Mouse (Mus musculus) layer of hippocampus, adult 2 months (tissue): ENCODE measurements around the gene Fam241b. TPM values are rescaled to one million over a fixed set of nuclear protein-coding genes. Genes with fewer than 3 reads are reported as not detected.

Experiments used
- DNase-seq, 2 experiments: peaks; one replicate each; pipeline ENCODE4 v3.0.0; 2022; ENCODE audit warnings: low spot score in 2 of 2
- H3K27ac ChIP-seq: fragments of 200-600 bp; 2 replicates; pipeline ENCODE4 v1.8.1; 2022
- H3K4me3 ChIP-seq: fragments of 200-600 bp; 2 replicates; pipeline ENCODE4 v1.8.1; 2022; ENCODE audit warnings: mild to moderate bottlenecking
- CTCF ChIP-seq: fragments of 200-600 bp; conservative IDR thresholded peaks from 2 replicates; pipeline ENCODE4 v1.8.1; 2022; ENCODE audit warnings: antibody characterized with exemption, mild to moderate bottlenecking, moderate library complexity
- total RNA-seq, 2 experiments: library from RNA; stranded (reverse); gene quantifications; 2 replicates each; pipeline ENCODE4 v1.2.3; 2021

The Fam241b gene
- total RNA-seq, 2 experiments from 2014 or later: 36.2 to 40.6 TPM

DNA sequence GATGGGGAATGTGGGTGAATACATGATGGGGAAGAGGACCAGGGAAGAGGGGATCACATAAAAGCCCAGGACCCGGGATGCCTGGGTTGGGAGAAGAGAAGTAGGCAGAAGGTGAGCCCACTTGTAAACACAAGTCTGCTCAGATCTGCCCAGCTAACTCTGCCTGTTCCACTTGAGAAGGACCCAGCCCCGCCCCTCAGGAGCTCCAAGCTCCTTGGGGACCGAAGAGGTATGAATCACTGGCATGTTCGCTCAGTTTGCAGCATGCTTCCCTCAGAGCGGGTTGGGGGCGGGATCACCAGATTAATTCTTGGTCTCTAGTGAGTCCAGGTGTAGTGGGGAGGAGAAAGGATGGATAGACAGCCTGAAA lies 32.5 kb downstream of the Fam241b start:
- DNase-seq: peak in 1 of 2 experiments; percentile 24
- Histone ChIP-seq H3K4me3 (peak overlapping the region; percentile 90), H3K27ac (peak overlapping the region; percentile 87)
- TF ChIP-seq CTCF: no peak; the same call in 1 of the 2 replicates

DNA sequence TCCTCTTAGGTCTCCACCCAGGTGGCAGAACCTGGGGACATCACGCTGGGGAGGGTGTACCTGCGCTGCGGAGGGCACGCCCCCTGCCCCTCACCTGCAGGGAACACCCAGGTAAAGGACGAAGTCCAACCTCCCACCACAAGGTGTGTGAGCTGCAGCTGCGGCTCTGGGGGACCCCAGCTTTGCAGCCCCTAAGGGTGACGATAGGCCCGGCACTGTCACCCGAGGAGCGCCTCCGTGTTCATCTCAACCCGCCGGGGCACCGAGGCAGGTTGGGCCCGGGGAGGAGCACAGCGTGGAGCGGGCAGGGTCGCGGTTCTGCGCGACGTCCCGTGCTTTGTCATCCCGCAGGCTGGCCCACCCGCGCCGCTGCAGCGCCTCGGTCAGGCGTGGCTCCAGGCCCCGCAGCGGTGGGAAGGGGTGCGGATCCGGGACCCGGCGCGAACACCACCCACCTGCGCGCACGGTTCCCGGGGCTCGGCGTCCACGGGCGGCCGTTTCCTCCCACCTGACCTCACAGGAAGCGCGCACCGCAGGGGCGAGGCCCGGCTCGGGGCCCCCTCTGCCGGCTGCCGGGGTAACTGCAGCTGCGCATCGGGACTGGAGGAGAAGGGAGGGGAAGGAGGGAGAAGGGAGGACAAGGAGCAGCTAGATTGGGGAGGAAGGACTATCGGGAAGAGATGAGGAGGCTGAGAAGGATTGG lies 33.1 kb downstream of the Fam241b start:
- peak; percentile 96 for TF ChIP-seq CTCF
- H3K27ac ChIP-seq: peak overlapping the region; percentile 87
- DNase-seq: peak; percentile 86 to 95
- peak overlapping the region; percentile 90 for H3K4me3 ChIP-seq

DNA sequence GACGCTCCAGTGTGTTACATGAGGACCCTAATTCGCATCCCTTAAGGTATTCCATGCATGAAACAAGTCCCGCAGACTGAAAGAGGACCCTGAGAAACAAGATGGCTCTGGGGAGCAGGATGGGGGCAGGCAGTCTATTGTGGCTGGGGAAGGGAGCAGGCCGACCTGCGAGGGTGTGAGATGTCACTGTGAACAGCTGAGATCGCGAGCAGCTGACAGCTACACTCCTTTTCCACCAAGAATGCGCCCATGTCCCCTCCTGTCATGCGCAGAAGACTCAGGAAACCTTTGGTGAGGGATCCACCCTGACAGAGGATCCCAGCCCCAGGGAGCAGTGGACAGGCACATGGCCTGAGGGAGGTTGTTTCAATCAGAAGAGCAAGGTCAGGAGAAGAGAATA lies 36.7 kb downstream of the Fam241b start:
- no peak for DNase-seq
- Histone ChIP-seq H3K4me3 (no peak overlapping the region), H3K27ac (no peak overlapping the region)
- TF ChIP-seq CTCF: no peak

DNA sequence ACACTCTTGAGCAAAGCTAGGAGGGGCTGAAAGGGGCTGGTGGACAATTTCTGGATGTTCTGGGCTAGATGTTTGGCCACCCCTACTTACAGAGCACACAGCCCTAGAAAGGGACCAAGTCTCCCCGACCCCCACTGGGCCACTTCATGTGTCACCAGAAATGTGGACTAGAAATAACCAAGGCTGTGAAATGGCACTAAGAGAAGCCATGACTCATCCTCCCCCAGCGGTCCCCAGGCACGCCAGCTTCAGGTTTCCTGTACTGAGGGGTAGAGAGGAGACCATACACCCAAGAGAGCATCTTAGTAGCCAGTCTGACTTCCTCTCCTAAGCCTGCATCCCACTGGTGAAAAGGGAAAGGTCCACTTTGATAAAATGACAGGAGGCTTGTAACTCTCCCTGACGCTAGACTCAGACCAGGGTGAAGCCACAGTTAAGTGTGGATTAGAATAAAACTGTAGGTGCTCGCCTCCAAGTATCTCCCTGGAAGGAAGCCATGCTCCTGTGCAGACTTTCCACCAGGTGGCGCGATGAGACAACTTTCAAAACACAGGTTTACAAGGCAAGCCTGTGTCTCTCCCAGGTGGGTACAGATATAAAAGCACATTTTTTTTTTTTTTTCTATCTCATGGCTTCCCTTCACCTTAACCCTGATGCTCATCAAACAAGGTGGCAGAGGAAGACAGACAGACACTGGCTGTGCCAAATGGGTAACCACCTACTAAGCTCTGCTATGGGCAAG lies 38.7 kb downstream of the Fam241b start:
- TF ChIP-seq CTCF: peak; percentile 91
- Histone ChIP-seq H3K27ac (no peak overlapping the region), H3K4me3 (no peak overlapping the region)
- DNase-seq: peak; percentile 60 to 75

DNA sequence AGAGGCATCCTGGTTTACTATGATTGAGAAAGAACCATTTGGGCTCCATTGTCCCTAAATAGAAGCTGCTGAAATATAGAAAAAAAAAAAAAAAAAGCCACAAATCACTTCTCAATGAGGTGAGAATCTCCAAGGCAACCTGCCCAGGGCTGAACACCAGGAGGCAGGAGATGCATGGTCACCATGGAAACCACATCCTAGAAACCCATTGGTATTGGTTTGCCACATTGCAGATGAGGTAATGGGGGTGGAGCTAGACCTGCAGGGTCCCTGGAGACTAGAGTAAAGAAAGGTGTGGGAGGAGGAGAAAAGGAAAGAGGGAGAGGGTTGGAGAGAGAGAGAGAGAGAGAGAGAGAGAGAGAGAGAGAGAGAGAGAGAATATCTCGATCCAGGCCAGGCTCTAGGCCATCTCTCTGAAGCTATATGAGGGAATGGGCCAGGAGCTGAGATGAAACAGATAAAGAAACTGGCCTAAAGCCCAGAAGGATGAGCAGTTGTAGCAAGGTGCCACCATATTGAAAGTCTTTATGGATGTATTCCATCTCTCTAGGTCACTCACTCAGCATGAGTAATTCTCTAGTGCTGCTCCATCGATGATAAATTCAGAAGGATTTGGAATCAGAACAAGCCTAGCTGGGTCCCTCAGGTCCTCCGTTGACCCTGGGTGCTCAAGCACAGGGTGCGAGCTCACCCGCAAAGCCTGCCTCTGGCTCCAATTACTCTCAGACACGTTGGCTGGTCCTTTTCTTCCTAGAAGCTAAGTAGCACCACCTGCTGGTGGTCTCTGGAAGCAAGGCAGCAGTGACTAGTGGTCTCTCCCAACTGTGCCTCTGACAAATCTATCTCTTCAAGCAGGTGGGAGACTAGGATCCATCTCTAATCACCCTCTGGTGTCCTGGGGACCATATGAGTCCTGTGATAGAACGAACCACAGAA lies 41.9 kb downstream of the Fam241b start:
- DNase-seq: peak; percentile 84 to 89
- no peak overlapping the region; the same call in 1 of the 2 replicates for H3K4me3 ChIP-seq
- TF ChIP-seq CTCF: peak; percentile 96
- peak overlapping the region; percentile 70 for H3K27ac ChIP-seq

DNA sequence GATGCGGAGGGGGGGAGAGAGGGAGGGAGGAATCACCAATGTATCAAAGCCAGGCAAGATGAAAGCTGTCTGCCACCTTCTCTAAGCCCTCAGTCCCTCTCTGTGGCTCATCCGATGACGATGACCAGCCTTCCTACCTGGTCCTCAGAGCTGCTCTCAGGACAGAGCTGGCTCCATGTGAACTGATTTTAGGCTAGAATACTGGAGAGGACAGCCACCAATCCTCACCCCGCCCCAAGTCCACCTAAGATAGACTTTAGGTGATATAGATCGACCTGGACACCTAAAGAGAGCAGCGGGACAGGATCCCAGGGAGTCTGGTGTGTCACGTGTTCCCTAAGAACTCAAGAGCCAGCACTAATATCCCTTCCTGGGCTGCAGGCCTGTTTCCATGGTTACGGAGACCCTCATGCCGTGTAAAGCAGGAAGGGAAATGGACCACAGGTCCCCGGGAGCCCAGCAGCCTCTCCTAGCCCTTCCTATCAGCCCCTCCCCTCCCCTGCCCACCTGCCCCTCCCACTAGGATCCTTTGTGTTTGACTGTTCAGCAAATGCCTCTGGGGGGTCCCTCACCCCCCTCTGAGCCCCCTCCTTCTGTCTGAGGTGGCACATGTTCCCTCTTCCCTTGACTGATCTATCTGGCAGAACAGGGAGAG lies 43.8 kb downstream of the Fam241b start:
- TF ChIP-seq CTCF: no peak
- Histone ChIP-seq H3K27ac (no peak overlapping the region), H3K4me3 (no peak overlapping the region)

DNA sequence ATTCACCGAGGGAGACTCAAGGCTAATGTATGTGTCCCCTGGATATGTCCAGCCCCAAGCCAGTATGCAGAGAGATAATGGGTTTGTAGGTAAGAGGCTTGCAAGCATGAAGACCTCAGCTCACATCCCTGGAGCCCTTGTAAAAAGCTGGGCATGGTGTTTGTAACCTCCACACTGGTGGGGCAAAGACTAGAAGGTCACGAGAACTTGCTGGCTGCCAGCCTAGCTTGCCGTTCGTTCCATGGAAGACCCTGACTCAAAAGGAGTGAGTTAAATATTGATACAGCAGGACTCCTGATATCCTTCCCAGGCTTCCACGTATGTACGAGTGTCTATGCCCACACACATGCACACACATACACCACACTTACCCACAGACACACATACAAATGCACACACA lies 49.3 kb downstream of the Fam241b start:
- no peak overlapping the region for H3K27ac ChIP-seq
- no peak overlapping the region for H3K4me3 ChIP-seq
- TF ChIP-seq CTCF: no peak
- no peak for DNase-seq

More for the DNA sequence above, 43.8 kb downstream of the Fam241b start:
- DNase-seq: no peak

DNA sequence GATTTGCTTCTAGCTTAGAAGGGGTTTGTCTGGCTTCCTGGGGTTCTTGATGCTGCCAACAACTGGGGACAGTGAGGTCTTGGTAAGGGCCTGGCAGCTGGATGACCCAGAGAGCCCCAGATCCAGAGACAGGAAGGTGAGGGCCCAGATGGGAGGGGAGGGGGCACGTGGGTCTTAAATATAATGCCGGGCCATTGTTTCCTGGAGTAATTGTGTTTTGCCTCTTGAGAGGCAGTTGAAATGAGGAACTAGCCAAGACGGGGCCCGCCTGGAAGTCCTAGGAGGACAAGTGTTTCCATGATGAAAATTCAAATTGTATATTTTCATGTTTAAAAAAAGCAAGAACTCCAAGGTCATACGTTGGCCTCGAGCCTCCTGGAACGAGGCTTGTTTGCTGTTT lies 49.8 kb downstream of the Fam241b start:
- no peak for DNase-seq
- no peak for TF ChIP-seq CTCF
- no peak overlapping the region for H3K27ac ChIP-seq
- H3K4me3 ChIP-seq: no peak overlapping the region

DNA sequence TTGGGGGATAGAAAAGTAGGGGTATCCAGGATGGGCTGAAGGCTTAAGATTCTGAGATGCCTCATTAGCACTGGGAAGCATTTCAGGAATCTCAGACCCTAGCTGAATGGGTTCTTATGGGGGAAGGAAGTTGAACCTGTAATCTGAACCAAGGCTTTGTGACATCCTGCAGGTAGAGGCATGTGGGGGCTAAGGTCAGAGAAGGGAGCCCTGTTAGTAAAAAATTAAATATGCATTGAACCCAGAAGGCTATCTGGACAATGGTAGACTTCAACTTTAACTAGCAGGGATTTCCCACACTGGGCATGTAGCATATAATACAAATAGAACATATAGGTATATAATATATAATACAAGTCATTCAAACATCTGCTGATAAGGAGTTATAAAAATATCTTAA lies 54.2 kb downstream of the Fam241b start:
- no peak overlapping the region for H3K4me3 ChIP-seq
- H3K27ac ChIP-seq: no peak overlapping the region
- no peak for TF ChIP-seq CTCF
- DNase-seq: no peak

DNA sequence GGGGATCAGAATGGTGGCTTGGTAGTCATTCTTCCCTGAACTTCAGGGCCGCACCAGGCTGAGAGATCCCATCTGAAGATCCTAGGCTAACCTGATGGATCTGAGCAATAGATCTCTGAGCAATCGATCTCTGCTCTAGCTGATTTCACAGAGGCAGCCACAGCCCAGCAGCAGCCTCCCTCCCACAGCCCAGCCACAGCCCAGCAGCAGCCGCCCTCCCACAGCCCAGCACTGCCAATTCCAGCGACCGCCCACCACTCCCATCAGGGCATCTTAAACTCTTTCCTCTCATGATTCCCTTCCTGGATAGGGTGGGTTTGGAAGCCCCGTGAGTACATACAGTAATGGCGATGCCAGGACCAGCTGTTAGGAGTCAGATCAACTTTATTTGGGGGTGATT lies 54.6 kb downstream of the Fam241b start:
- no peak for TF ChIP-seq CTCF

DNA sequence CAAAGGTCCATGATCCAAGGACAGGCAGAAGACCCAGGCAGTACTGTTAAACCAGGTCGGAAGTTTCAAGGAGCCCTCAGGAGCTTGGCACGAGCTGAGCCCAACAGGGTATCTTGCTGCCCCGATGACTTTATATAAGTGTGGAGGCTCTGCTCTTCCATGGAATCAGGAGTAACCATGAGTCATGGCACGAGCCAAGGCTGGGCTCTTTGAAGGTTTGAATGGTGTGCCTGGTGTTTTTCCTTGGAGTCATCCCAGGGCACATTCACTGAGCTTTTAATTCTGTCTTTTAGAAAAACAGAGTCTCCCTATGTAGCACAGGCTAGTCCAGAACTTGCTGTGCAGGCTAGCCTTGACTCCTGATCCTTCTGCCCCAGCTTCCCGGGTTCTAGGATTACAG lies 55.3 kb downstream of the Fam241b start:
- no peak overlapping the region for H3K27ac ChIP-seq
- no peak overlapping the region for H3K4me3 ChIP-seq
- no peak for DNase-seq
- TF ChIP-seq CTCF: no peak

More for the DNA sequence above, 54.6 kb downstream of the Fam241b start:
- H3K27ac ChIP-seq: no peak overlapping the region
- no peak for DNase-seq
- H3K4me3 ChIP-seq: no peak overlapping the region

DNA sequence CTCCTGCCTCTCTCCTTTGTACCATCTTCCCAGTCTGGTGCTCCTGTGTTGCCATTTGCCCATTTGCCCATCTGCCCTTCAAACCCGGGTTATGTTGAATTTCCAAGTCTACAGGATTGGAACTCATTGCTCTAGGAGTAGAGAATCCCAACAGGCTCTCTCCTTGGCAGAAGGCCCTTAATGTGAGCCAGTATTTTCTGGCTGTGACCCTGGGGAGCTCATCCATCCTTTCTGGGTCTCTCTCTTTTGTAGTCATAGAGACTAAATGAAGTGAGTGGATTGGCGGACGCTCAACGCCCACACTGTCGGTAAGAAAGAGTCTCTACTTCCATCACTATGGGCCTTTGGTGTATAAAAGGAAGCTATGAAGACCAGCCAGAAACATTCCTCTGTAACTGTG lies 56.9 kb downstream of the Fam241b start:
- no peak for DNase-seq
- H3K4me3 ChIP-seq: no peak overlapping the region
- no peak for TF ChIP-seq CTCF
- no peak overlapping the region for H3K27ac ChIP-seq
